Mouse (Mus musculus) testis, adult 2 months (tissue): ENCODE data around the gene Zfp605.

Experiments used
- CTCF ChIP-seq: fragments of 200-500 bp; IDR thresholded peaks from 2 replicates; pipeline ENCODE4 v1.5.1; 2012; ENCODE audit warnings: low read depth, mild to moderate bottlenecking, inconsistent platforms, low read length, moderate library complexity; ENCODE audit not compliant: control insufficient read depth, insufficient read depth, insufficient replicate concordance
- POLR2A ChIP-seq: fragments of 200-500 bp; IDR thresholded peaks from 2 replicates; pipeline ENCODE4 v1.6.1; 2012; ENCODE audit warnings: low read depth, mild to moderate bottlenecking, inconsistent platforms, low read length, moderate library complexity; ENCODE audit not compliant: control insufficient read depth

GRCm38 (mm10) chr5:110094847-110095213 lies 15.1 kb upstream of the Zfp605 start:
- TF ChIP-seq CTCF (no peak), POLR2A (no peak)
